Mouse (Mus musculus): ENCODE data around the gene Klhl8.

GRCm38 (mm10) chr5:103938547-103939349, 27.7 kb upstream of the Klhl8 start:
- TF ChIP-seq POLR2A (IDR thresholded peaks at IDR 0.05; ENCODE audit: extremely low read depth, insufficient read depth, low read length) (no peak), CTCF (IDR thresholded peaks at IDR 0.05; ENCODE audit: extremely low read depth, insufficient read depth, low read length) (no peak)

Measured in cortical plate, adult 2 months (tissue).